Mouse (Mus musculus): ENCODE results near the gene Tbc1d22a. TPM values are rescaled to one million over a fixed set of nuclear protein-coding genes. Genes with fewer than 3 reads are reported as not detected.

Gene Tbc1d22a
- total RNA-seq, 1 experiment from 2014 or later, result 28.3 TPM

DNA sequence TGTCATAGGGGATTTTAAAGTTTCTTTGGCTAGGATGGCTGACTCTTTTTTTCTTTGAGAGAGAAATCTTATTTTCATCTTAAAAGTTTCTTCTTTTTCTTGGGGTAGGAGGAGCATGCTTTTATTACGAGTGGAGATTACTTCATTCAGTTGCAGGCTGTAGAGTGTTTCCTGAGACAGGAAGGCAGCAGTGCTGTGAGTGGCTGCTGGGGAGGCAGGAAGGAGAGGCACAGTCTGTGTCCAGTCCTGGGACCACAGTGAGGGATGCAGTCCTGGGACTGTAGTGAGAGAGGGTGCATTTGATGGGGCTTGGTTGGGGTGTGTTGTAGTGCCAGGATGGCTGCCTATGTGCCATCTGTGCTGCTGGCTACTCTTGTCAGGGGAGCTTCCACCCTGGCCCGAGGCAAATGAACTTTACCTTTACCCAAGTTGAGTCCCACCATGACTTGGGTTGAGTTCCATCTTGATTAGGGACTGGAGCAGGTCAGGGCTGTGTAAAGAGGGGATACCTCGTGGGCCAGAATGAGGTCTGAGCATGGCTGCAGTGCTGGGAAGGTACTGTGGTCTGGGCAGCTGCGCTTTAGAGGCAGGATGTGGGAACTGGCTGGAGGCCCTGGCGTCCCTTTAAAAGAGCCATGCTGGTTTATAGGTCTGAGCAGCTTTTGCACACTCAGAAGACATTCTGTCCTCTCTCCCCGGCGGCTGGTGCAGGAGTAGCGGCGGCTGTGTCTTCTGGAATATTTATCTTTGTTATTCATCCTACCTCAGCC lies 43.8 kb downstream of the Tbc1d22a start:
- ATAC-seq (replicated peaks; ENCODE audit: insufficient number of reproducible peaks, low FRiP score, low TSS enrichment, poor library complexity, severe bottlenecking), result no peak

DNA sequence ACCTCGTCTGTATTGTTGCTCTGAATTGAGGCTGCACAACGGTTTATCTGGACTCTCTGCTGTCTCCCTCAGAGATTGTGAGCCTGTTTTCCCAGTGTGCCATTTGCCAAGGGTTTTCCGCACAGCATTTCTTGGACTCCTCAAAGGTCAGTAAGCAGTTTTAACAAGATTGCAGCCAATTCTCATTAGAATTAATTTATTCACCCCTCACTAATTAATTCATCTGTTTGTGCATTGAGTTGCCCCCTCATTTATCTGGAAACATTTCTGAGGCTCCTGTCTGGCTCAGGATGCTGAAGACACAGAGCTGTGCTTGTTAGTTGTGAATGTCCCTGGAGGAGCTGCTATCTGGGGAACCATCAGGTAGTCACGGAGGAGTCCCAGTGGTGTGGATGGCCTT lies 45.0 kb downstream of the Tbc1d22a start:
- ATAC-seq (replicated peaks; ENCODE audit: insufficient number of reproducible peaks, low FRiP score, low TSS enrichment, poor library complexity, severe bottlenecking), result no peak

DNA sequence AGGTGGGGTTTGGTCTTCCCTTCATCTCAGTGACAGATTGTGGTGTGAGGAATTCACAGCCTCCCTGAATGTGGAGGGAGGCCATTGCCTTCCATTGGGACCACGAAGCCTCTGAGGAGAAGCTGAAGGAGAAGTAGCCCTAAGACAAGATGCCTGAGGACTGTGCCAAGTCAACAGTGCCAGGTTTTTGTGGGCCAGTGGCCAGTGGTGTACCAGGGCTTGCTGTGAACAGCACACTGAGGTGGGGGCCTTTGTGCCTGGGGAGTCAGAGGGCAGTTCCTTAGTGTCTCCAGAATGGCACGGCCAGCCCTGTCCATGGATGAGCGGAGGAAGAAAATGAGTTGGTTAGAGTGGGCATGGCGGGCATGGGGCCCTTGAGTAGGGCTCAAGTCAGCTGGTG lies 45.9 kb downstream of the Tbc1d22a start:
- no peak for ATAC-seq (replicated peaks; ENCODE audit: insufficient number of reproducible peaks, low FRiP score, low TSS enrichment, poor library complexity, severe bottlenecking)

DNA sequence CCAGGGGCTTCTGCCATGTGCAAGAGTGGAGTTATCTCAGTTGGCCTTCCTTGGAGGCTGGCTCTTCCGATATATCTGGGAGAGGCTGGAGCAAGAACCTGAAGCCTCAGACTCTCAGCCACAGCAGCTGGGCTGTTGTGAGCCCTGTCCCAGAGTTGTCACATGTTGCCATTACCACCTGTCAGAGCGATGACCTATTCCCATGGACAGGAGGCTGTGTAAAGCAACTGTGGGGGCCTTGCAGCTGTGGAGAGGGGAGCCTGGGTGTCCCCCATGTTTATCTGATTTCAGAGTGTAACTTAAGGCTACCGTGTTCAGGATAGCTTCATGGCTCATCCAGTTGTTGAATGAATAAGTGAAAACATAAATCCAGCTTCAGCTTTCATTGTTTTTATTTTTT lies 50.1 kb downstream of the Tbc1d22a start:
- ATAC-seq (replicated peaks; ENCODE audit: insufficient number of reproducible peaks, low FRiP score, low TSS enrichment, poor library complexity, severe bottlenecking), result no peak

DNA sequence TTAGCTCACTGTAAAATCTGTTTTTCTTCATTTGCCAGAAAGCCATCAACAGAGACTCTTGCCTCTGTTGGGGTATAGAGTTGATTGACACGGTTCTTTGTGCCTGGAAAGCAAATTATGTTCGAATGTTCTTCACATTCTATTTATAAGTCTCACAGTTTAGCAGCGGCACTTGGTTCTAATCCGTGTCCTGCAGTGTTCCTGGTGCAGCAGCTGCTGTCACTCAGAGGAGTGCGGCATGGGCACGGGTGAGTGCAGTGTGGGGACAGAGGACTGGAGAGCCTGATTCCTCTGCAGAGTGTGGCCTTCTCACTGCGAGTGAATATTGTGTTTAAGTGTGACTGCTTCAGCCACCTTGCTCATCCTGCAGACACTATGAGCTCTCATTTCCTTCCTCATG lies 50.5 kb downstream of the Tbc1d22a start:
- ATAC-seq (replicated peaks; ENCODE audit: insufficient number of reproducible peaks, low FRiP score, low TSS enrichment, poor library complexity, severe bottlenecking), result no peak

DNA sequence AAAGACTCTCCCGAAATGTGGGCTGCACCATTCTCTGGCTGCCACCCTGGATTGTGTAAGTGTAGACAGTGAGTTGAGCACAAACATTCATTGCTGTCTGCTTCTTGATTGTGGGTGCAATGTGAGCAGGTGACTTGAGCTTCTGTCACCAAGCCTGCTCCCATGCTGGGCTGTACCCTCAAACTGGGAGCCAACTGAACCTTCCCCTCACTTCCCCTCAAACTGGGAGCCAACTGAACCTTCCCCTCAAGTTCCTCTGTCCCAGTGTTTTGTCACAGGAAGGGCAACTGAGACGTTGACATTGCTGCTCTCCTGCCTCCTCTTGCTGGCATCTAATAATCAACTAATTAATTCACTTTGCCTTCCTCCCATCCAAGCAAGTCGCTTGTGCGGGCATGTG lies 52.7 kb downstream of the Tbc1d22a start:
- no peak for ATAC-seq (replicated peaks; ENCODE audit: insufficient number of reproducible peaks, low FRiP score, low TSS enrichment, poor library complexity, severe bottlenecking)

DNA sequence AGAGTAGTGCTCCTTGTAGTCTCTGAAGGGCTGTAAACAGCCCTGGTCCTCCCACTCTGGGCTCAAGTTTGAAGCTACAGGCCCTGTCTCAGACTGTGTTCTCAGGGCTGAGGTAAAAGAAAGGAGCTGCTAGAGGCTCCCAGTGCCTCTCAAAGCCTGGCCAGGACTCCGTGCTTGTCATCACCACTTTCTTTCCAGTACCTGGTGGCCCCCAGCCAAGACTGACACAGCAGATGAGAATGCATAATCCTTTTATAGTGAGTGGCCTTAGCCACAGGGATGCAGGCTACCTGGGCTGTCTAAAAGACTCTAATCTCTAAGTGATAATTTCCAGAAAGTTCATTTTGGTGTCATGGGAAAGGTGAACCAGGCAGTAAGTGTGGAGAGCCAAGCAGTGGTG lies 54.3 kb downstream of the Tbc1d22a start:
- no peak for ATAC-seq (replicated peaks; ENCODE audit: insufficient number of reproducible peaks, low FRiP score, low TSS enrichment, poor library complexity, severe bottlenecking)

DNA sequence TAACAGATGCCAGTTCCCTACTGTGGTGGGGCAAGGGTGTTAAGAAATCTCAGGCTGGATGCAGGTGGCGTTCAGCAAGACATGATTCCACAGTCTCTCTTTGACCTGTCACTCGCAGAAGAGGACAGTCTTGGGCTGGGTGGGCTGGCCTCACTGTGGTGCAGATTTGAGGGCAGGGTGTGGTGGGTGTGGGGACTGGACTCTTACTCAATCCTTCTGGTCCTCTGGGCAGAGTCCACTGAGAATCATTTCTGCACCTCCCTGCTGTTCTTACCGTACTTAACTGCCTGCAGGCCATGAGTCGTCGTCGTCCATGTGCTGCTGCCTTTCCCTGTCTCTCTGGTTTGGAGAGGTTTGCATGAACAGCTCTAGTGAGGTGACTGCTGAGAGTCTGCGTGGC lies 61.5 kb downstream of the Tbc1d22a start:
- no peak for ATAC-seq (replicated peaks; ENCODE audit: insufficient number of reproducible peaks, low FRiP score, low TSS enrichment, poor library complexity, severe bottlenecking)

DNA sequence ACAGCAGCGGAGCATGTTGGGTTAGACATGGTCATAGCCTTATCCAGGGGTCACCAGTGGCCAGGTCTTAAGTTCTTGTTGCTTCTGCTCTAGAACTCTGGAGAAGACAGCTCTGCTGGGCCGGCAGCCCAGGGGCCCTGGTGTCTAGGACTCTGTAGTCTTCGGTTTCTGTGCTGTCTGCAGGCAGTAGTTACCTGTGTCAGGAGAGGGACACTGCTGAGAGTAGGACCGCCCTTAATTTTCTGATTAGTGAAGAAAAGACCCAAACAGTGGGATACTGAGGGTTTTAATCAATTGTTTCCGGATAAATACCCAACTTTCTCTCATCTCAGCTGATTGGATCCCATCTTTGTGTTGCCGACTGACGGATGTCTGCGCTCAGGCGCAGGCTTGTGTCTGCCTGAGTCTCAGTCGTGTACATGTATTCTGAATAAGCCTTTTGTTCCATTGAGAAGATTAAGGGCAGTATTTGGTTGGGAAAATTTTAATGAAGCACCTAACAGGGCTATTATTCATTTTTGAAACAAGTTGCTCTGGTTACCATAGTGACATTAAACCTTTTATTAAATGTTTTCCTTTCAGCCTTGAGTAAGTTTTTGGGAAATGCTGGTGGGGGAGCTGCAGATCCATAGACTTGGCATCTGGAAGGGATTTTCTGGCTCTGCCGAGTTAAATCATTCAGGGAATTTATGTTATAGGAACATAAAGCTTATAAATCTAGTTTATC lies 62.4 kb downstream of the Tbc1d22a start:
- no peak for ATAC-seq (replicated peaks; ENCODE audit: insufficient number of reproducible peaks, low FRiP score, low TSS enrichment, poor library complexity, severe bottlenecking)

DNA sequence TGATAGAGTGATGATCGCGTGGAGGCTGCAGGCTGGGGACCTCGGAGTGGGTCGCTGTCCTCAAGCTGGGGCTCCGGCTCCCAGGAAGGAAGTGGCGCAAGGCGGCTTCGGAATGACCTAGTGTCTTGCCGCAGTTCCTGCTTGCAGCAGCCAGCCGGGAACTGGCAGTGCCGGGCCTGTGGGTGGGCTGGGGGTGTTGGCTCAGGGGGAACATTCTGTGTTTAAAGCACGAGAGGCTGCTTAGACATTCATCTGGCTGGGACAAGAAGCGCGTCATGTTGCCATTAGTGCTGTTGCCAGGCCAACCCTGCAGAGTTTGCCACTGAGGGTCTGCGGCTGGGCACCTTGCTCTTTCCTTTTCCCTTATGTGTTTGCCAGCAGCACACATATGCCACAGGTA lies 63.2 kb downstream of the Tbc1d22a start:
- ATAC-seq (replicated peaks; ENCODE audit: insufficient number of reproducible peaks, low FRiP score, low TSS enrichment, poor library complexity, severe bottlenecking), result no peak

DNA sequence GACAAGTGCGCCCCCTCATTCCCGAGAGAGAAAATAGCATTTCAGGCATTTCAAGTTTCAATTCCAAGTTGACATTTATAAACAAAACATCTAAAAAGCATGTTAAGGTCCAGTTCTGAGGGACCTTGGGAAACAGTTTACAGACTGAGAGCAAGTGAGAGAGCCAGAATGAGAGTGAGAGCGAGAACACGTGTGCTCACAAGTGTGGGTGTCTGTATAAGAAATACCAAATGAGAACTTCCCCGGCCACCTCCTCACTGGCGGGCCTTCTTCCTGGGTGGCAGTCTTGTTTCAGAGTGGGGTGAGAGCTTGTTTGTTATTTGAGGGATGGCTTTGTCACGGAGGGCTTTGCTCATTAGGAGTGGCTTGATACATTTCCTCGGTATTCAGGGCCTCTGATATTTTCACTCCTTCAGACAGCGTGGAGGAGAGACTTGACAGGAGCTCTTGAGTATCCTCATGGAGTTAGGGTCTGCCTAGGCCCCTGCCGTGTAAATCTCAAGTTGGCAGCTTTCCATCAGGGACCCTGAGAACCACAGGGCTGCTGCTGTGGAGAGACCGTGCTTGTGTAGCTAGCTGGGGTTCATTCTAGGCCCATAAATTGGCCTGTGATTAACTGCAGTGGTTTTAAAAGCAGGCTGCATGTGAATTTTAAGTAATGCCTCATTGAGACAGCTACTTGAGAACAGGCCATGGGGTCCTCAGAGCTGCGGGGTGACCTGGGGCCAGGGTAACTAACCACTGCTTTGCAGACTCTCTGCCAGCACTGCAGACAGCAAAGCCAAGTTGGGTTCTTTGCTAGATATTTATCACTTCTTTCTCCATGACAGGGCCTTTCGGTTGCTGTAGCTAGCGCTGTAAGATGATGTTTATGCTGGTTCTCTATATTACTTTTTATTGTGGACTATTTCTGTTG lies 65.1 kb downstream of the Tbc1d22a start:
- ATAC-seq (replicated peaks; ENCODE audit: insufficient number of reproducible peaks, low FRiP score, low TSS enrichment, poor library complexity, severe bottlenecking), result no peak

DNA sequence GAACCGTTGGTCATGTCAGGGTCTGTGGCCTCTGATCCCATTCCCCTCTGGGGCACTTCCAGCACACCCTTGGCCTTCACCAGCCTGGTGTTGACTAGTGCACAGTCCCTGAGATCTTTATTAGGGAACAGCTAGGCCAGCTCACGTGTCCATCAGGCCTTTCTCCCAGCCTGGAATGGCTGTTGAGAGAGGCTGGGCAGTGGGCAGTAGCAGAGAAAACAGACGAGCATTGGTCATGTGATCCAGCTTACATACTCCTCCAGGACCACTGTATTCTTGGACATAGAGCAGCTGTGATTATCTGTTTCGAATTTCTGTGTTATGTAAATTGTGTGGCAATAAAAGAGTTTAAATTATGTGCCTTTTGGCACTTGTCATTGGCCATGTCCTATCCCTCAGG lies 65.9 kb downstream of the Tbc1d22a start:
- no peak for ATAC-seq (replicated peaks; ENCODE audit: insufficient number of reproducible peaks, low FRiP score, low TSS enrichment, poor library complexity, severe bottlenecking)

DNA sequence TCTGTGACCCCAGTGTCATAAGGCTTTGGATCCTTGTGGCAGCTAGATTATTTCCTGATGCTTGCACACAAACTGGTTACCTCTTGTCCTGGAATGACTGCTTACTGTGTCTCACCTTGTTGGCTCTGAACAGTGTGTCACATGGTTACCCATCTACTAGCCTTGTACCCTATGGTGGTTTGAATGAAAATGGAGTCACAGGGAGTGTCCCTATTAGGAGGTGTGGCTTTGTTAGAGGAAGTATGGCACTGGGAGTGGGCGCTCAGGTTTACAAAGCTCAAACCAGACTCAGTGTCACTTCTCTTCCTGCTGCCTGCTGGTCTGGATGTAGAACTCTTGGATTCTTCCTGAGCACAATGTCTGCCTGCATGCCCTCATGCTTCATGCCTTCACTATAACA lies 69.0 kb downstream of the Tbc1d22a start:
- ATAC-seq (replicated peaks; ENCODE audit: insufficient number of reproducible peaks, low FRiP score, low TSS enrichment, poor library complexity, severe bottlenecking), result no peak

DNA sequence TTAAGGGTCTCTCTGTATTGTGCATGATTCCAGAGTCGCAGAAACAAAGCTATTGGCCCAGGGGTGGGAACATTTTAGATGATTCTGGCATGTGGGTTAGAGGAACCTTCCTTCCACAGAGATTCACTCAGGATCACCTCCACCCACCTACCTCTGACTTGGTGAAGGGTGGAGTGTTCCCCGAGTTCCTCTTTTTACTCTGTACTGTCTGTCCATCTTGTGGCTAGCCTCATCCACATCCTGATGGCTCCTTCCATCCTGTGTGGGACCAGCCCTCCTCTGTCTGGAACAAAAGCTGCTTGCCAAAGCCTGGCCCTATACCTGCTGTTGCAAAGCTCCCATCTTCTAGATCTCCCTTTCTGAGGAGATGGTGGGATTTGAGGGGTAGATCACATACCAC lies 71.0 kb downstream of the Tbc1d22a start:
- ATAC-seq (replicated peaks; ENCODE audit: insufficient number of reproducible peaks, low FRiP score, low TSS enrichment, poor library complexity, severe bottlenecking), result 0 out of 2 replicates have a peak, but pooled peaks have one; percentile 6

DNA sequence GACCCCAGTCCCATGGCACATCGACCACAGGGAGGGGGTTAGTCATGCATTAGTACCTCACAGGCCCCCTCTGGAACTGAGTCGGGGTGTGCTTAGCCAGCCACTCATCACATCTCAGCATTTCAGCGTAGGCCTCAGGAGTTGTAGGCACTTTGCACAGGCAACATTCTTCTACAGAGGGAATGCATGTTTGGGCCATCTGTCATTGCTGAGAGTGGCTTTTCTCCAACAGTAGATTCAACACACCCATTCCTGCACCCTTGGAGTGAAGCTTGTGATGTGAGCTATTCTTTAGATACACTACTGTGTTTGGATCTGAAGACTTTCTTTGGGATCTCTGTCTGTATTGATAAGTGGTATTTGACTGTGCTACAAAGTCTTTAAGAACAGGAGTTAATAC lies 75.8 kb downstream of the Tbc1d22a start:
- ATAC-seq (replicated peaks; ENCODE audit: insufficient number of reproducible peaks, low FRiP score, low TSS enrichment, poor library complexity, severe bottlenecking), result no peak

DNA sequence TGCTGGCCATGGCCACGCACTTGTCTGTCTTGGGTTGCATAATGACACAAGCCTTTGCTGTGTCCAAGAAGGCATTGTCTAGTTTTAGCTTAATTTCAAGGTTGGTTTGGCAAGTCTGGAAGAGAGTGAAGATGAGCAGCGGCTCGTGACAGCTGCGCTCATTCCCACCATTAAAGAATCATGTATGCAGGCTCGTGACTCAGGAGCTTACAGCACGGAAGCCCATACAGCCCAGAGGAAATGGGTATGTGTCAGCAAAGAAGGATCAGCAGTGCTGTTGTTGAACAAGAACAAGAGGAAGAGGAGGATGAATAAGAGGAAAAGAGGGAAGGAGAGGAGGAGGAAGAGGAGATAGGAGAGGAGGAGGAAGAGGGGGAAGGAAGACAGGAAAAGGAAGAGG lies 78.0 kb downstream of the Tbc1d22a start:
- ATAC-seq (replicated peaks; ENCODE audit: insufficient number of reproducible peaks, low FRiP score, low TSS enrichment, poor library complexity, severe bottlenecking), result no peak

DNA sequence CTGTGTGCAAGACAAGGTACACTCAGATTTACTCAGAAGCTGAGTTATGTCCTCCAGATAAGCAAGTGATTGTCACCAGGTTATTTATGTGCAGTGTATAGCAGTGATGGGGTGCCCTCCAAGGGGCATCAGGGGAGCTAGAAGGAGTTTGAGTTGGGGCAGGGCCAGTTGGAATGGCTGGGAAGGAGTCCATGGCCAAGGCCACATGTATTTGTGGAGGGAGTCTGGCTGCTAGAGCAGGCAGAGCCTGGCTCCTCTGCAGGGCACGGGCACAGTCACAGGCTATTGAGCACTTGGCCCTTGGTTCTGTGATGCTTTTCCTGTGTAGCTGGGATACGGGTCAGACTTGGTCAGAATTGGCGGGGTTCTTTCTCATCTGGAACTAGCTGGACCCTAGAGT lies 80.2 kb downstream of the Tbc1d22a start:
- no peak for ATAC-seq (replicated peaks; ENCODE audit: insufficient number of reproducible peaks, low FRiP score, low TSS enrichment, poor library complexity, severe bottlenecking)

DNA sequence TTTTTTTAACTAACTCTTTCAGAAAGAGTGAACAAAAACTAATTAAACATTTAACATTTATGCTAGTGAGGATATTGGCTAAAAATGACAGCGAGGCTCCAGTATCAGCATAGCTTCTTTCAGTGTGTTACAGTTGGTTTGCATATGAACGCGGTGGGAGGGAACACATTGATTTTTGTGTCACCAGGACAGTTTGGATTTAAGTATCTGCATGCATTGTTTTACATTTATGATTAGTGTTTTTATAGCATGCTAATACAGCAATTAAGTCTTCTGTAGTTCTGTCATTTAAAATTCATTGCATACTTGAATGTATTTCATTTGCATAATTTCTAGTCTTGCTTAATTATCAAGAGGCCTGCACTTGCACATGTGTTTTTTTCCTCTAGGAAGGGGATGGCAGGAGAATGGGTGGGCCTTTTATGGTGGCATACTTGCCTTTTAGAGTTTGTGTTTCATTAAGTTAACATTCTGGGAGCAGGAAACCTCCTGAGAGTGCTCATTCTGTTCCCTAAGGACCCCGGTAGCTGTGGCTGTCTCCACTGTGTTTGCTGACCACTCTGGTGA lies 81.5 kb downstream of the Tbc1d22a start:
- ATAC-seq (replicated peaks; ENCODE audit: insufficient number of reproducible peaks, low FRiP score, low TSS enrichment, poor library complexity, severe bottlenecking), result no peak

DNA sequence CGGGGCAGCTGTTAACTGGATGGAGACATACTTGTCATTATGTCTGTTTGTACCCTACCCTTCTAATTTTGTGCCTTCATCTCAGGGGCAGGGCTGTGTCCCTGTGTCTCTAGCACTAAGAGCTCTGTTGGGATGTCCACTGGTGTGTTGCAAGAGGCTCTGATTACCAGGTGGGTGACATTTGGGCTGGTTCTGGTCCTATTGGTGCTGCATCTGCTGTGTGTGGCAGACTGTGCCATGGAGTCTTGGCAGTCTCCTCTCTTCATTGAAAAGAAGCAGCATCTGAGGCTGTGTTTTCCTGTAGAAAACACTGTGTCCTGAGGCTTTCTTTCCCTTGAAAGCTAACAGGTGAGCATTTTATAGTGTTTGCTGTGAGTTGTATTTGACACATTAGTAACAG lies 83.0 kb downstream of the Tbc1d22a start:
- no peak for ATAC-seq (replicated peaks; ENCODE audit: insufficient number of reproducible peaks, low FRiP score, low TSS enrichment, poor library complexity, severe bottlenecking)

All from monocyte, adult 5-6 weeks (primary cell).